Mouse (Mus musculus): ENCODE measurements around the gene Tgfbr3.

The Tgfbr3 gene

DNA sequence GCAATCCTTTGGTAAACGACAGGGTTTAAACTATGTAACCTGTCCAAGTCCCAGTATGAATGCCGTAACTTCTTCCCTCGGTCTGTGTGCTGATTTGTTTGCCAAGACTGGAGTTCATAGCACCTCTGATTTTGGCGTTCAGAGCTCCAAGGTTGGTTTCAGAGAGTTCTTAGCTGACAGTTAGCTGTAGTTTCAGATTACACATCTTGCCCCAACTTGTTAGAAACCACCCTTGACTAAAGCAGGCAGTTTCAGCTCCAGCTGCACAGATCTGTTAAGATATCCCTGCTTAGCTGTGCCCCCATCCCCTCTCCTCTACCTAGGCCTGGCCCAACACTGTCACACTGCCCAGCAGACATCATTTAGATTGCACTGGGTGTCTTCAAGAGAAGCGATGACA, 81.5 kb downstream of the Tgfbr3 start:
- no peak for DNase-seq (ENCODE audit: low spot score)

DNA sequence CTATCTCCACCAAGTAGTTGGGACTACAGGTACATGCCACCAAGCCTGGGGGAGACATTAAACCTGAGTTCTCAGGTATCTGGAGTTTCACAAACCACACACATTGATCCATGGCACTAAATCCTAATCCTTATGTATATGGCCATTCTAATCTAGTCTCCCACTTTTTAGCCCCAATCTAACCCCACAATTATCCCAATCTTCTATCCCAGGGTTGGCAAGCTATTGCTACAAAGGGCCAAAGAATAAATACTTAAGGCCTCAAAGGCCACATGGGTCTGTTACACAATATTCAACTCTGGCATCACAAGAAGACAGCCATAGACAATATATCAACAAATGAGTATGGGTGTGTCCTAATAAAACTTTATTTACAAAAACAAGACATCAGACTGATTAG, 85.1 kb downstream of the Tgfbr3 start:
- DNase-seq (ENCODE audit: low spot score) = no peak

- no peak for DNase-seq (ENCODE audit: low spot score)
Observed at GRCm38 (mm10) chr5:107202801-107203559, 86.4 kb downstream of the Tgfbr3 start.

- no peak for DNase-seq (ENCODE audit: low spot score)
Observed at GRCm38 (mm10) chr5:107201509-107202182, 87.8 kb downstream of the Tgfbr3 start.

DNA sequence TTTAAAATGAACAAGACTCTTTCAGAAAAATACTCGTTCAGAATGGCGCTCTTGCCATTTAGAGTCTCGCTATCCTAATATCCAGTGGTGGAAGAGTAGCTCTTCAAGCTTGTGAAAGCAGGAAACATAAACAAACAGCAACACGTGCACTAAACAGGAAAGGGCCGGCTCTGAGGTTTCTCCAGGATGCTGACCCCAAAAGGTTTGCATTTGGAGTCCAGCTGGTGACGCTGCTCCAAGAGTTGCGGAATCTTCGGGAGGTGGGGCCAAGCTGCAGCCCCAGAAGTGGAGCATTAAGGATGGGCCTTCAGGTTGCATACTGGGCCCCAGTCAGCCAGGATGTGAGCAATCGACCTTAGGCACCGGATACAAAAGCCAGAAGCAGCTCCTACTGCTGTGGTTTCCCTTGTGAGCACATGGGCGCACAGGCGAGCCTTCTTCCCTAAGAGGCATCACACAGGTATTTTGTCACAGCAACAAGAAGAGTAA, 88.5 kb downstream of the Tgfbr3 start:
- DNase-seq (ENCODE audit: low spot score) = no peak

DNA sequence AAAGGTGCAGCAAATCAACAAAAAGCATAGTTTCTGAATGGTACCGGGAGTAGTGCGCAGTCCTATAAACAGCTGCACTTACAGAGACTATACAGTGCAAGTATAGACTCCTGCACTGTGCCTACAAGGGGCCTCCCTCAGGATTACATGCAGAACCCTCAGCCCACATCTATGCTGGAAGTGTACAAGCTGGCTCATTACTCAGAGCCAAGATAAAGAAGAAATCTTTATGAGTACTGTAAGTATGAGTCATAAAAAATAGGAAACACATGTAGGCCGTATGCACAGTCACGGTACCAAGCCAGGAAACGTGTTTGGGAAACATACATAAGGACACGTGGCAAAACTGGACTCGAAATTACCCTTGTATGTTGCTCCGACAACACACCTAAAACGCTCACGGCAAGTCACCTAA, 89.2 kb downstream of the Tgfbr3 start:
- DNase-seq (ENCODE audit: low spot score) = no peak

DNA sequence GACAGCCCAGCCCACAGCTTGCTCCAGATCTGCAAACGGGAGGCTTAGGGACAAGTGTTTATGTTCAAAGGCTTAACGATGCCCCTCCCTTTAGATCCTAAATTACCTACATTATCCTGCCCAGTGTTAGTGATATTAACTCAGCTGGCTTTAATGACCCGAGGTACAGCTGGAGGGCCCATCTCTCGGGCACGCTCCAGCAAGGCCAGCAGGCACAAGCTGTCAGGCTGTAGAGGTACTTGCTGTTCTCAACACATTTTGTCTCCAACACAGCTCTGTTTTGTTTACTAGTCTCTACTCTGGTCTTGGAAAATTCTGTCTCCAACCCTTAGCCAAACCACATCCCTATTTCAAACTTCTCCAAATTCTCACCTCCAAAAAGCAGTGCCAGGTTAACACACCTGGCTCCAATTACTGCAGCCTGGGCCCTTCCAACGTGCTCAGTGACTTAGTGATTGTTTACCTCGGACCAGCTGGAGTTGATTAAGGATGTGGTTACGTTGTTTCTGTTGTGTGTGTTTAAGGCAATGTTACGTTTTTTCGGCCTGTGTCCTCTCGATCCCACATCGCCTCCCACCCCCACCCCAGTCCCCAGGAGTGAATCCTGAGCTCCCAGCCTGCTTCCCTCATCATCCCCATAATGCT, 93.6 kb downstream of the Tgfbr3 start:
- DNase-seq (ENCODE audit: low spot score) = no peak

GRCm38 (mm10) chr5:107193160-107193559, 96.3 kb downstream of the Tgfbr3 start:
- no peak for DNase-seq (ENCODE audit: low spot score)

- DNase-seq (ENCODE audit: low spot score) = no peak
Observed at GRCm38 (mm10) chr5:107192372-107192771, 97.1 kb downstream of the Tgfbr3 start.

DNA sequence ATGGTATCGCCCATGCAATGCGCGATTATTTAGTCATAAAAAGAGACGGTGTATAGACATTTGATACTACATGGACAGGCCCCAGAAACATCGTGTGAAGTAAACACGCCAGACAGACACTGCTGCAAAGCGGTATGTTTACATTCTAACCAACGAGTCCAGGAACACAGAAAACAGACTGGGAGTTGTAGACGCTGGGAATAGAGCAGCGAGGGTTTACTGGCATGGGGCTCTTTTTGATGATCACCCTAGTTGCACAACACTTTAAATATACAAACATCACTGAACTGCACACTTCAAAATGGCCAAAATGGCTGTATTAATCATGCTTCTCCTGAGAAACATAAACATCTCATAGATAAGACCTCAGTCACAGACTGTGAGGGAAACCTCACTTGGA, 100.9 kb downstream of the Tgfbr3 start:
- no peak for DNase-seq (ENCODE audit: low spot score)

DNA sequence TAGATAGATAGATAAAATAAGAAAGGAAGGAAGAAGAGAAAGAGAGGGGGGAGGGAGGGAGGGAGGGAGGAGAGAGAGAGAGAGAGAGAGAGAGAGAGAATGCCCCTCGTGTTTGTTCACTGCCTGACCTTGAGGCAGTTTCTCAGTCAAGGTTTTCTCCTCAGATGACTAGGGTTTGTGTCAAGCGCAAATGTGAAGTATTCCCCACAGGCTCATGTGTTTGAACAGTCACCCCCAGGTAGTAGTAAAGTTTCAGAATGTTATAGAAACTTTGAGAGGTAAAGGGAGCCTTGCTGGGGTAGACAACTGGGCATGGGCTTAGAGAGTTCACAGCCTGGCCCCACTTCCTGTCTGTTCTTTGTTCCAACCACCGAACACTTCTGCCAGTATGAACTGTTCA, 103.2 kb downstream of the Tgfbr3 start:
- DNase-seq (ENCODE audit: low spot score) = no peak

DNA sequence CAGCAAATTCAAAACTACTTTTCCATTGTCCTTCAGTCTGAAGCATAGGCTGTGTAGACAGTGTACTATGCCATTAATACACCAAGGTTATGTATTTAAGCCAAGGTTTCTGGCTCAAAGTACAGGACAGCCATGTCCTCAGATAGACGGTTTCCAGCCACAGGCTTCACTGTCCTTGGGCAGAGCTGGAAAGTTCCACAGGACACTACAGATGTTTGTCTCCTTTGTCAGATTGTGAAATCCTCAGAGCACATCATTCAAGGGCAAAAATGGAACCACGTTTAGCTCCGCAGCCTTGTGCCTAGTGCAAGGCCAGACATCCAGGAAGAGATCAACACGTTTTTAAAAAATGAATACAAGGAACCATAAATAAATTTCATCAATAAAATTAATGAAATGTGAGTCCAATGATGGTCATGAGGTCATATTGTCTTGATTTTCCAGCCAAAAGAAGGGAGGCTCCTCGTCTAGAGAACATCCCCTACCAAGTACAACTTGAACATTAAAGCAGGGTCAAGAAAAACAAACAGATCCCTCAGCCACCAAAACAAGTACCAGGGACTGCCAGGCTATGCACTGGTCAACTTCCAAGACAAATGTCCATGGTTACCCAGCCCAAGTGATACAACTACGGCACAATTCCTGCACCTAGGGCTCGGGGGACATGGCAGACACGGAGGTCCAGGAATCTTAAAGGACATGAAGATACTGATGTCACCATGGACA, 105.1 kb downstream of the Tgfbr3 start:
- no peak for DNase-seq (ENCODE audit: low spot score)

- DNase-seq (ENCODE audit: low spot score) = no peak
Observed at GRCm38 (mm10) chr5:107183537-107183936, 105.9 kb downstream of the Tgfbr3 start.

DNA sequence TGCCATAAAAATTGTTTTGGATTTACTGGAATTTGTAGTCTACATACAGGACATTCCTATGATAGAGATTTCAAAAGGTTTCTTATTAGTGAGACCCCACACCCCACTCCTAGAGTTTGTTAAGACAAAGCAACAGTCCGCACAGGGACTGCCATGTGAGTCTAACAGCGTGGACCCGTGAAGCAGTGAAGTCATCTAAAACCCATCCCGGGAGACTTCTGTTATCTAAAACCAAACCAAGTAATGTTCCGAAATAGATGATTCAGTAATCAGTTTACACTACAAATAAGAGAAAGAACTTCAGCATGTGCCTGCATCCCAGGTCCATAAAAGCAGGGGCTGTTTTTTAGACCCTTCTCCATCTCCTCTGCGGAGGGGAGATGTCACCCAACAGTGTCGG, 106.7 kb downstream of the Tgfbr3 start:
- DNase-seq (ENCODE audit: low spot score) = no peak

- DNase-seq (ENCODE audit: low spot score) = no peak
Observed at GRCm38 (mm10) chr5:107181820-107182219, 107.6 kb downstream of the Tgfbr3 start.

DNA sequence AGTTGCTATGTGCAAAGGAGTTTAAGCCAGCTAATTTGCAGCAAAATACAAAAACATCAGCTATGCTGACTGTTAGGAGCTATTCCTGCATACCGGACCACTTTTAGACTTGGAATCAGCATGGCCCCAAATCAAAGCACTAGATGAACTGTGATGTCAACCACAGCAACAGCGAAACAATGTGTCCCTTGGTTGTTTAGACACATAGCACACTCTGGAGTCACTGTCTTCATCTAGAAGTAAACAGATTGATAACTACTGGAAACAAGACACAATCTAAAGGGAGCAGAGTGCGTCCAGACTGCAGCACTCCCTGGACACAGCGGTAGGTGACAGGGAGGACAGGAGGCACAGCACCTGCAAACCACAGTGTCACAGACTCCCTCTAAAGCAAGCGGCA, 110.2 kb downstream of the Tgfbr3 start:
- DNase-seq (ENCODE audit: low spot score) = no peak

GRCm38 (mm10) chr5:107177791-107178190, 111.6 kb downstream of the Tgfbr3 start:
- no peak for DNase-seq (ENCODE audit: low spot score)

GRCm38 (mm10) chr5:107177248-107177647, 112.2 kb downstream of the Tgfbr3 start:
- no peak for DNase-seq (ENCODE audit: low spot score)

DNA sequence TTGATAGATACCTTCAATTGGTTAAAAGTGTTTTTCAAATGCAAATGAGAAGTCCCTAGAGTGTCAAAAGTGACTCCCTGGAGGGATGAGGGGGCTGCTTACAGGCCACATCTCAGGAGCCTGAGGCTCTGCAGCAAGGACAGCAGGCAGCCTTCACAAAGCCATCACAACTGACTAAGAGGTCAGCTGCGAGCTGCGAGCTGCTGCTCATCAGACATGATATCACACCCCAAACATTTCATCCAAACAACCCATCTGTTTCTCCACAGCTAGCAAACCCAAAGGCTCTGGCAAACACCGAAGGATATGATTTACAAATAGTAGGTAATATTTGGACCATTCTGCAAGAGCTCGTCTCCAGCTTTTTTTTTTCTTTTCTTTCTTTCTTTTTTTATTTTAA, 112.6 kb downstream of the Tgfbr3 start:
- no peak for DNase-seq (ENCODE audit: low spot score)

GRCm38 (mm10) chr5:107176196-107176595, 113.2 kb downstream of the Tgfbr3 start:
- DNase-seq (ENCODE audit: low spot score) = no peak

DNA sequence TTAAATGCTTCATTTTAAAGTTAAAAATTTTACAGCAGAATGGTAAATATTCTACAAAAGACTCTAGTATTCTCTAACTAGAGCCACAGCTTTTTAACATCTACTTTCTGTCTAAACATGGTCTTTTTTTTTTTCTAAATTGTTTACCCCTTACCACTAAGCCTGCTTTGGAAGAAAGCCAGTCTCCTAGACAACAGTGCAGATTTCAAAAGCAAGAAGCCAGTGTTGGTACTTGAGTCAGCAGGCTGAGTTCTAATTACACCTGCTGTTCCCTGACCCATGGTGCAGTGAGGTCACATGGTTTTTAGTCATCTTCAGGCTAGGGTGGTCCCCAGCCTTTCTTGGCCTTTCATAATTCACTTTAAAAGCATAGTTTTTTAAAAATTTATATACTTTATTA, 115.2 kb downstream of the Tgfbr3 start:
- no peak for DNase-seq (ENCODE audit: low spot score)

- no peak for DNase-seq (ENCODE audit: low spot score)
Observed at GRCm38 (mm10) chr5:107173483-107173882, 115.9 kb downstream of the Tgfbr3 start.

All from ovary, postnatal 14 days (tissue).